Mouse (Mus musculus) G1E (cell line): ENCODE measurements at regions not wholly inside any gene's neighbourhood (a gene's known extent, or its start where the extent isn't known, plus 50 kb on each side); places are given as distances from the start of the nearest gene placed in this dataset.

ENCODE experiments used
- ATAC-seq: 2 replicates; pipeline ENCODE4 v1.8.0; 2016; ENCODE audit warnings: mild to moderate bottlenecking; ENCODE audit not compliant: insufficient number of reproducible peaks, poor library complexity, low FRiP score, severe bottlenecking; ENCODE audit errors: extremely low read depth
- DNase-seq: peaks from one replicate; pipeline ENCODE4 v3.0.0; 2012; ENCODE audit warnings: low spot score
- H3K27me3 ChIP-seq: 2 replicates; pipeline ENCODE4 v1.6.1; 2012; ENCODE audit warnings: mild to moderate bottlenecking, low read length, inconsistent platforms; ENCODE audit not compliant: insufficient read depth
- H3K36me3 ChIP-seq: replicated peaks from 2 replicates; pipeline ENCODE3; 2012; ENCODE audit warnings: mild to moderate bottlenecking, inconsistent platforms
- H3K4me1 ChIP-seq: 2 replicates; pipeline ENCODE4 v1.6.1; 2012; ENCODE audit warnings: low read depth, low read length, inconsistent platforms, mixed read lengths; ENCODE audit not compliant: insufficient read depth
- H3K4me3 ChIP-seq: 2 replicates; pipeline ENCODE4 v1.5.1; 2012; ENCODE audit warnings: low read depth, mild to moderate bottlenecking, inconsistent platforms, low read length, moderate library complexity, mixed read lengths
- H3K9me3 ChIP-seq: replicated peaks from 2 replicates; pipeline ENCODE4 v1.6.1; 2012; ENCODE audit warnings: inconsistent platforms
- CTCF ChIP-seq: IDR thresholded peaks from 2 replicates; pipeline ENCODE4 v1.5.1; 2012; ENCODE audit warnings: low read depth, low read length, inconsistent platforms, mixed read lengths
- GATA1 ChIP-seq: IDR thresholded peaks from 2 replicates; pipeline ENCODE4 v1.6.1; 2012; ENCODE audit warnings: borderline replicate concordance, low read length, inconsistent platforms, mixed read lengths
- GATA2 ChIP-seq: IDR thresholded peaks from 2 replicates; pipeline ENCODE4 v1.6.1; 2012; ENCODE audit warnings: low read depth, low read length, inconsistent platforms, borderline replicate concordance
- POLR2AphosphoS5 ChIP-seq: IDR thresholded peaks from 2 replicates; pipeline ENCODE4 v1.6.1; 2012; ENCODE audit warnings: low read depth, low read length, inconsistent platforms; ENCODE audit not compliant: insufficient replicate concordance
- TAL1 ChIP-seq: conservative IDR thresholded peaks from 2 replicates; pipeline ENCODE4 v1.6.1; 2012; ENCODE audit warnings: low read depth, low read length, inconsistent platforms, mixed read lengths

- no peak for ATAC-seq
- TF ChIP-seq GATA2 (no peak), CTCF (no peak), TAL1 (no peak), GATA1 (no peak), POLR2AphosphoS5 (no peak)
- Histone ChIP-seq H3K4me3 (no peak overlapping the region), H3K9me3 (peaks cover 15% of the 10 kb centered on the region), H3K4me1 (no peaks in the 10 kb centered on the region), H3K36me3 (no peaks in the 10 kb centered on the region), H3K27me3 (no peaks in the 10 kb centered on the region)
- DNase-seq: no peak
These were observed 145.3 kb upstream of the Fermt1 start for GRCm38 (mm10) chr2:133090976-133091375.

GRCm38 (mm10) chr2:133113642-133114041, 167.9 kb upstream of the Fermt1 start:
- Histone ChIP-seq H3K27me3 (no peaks in the 10 kb centered on the region), H3K9me3 (peaks cover 23% of the 10 kb centered on the region), H3K4me3 (no peak overlapping the region), H3K36me3 (no peaks in the 10 kb centered on the region), H3K4me1 (no peaks in the 10 kb centered on the region)
- no peak for DNase-seq
- no peak for TF ChIP-seq CTCF
- ATAC-seq: no peak

GRCm38 (mm10) chr2:133118651-133119050, 172.9 kb upstream of the Fermt1 start:
- Histone ChIP-seq H3K9me3 (peaks cover 25% of the 10 kb centered on the region), H3K4me1 (no peaks in the 10 kb centered on the region), H3K4me3 (no peak overlapping the region), H3K27me3 (no peaks in the 10 kb centered on the region), H3K36me3 (no peaks in the 10 kb centered on the region)
- no peak for ATAC-seq
- TF ChIP-seq GATA2 (no peak), GATA1 (no peak), CTCF (no peak), TAL1 (no peak), POLR2AphosphoS5 (no peak)
- no peak for DNase-seq

GRCm38 (mm10) chr2:133125212-133125801, 179.6 kb upstream of the Fermt1 start:
- Histone ChIP-seq H3K4me1 (no peaks in the 10 kb centered on the region), H3K9me3 (peaks cover 20% of the 10 kb centered on the region), H3K36me3 (no peaks in the 10 kb centered on the region), H3K4me3 (no peak overlapping the region), H3K27me3 (no peaks in the 10 kb centered on the region)
- TF ChIP-seq TAL1 (no peak), CTCF (no peak), GATA2 (no peak), GATA1 (no peak), POLR2AphosphoS5 (no peak)
- ATAC-seq (no peak), DNase-seq (no peak)

- DNase-seq: no peak
- Histone ChIP-seq H3K4me1 (no peaks in the 10 kb centered on the region), H3K4me3 (no peak overlapping the region), H3K27me3 (no peaks in the 10 kb centered on the region), H3K36me3 (no peaks in the 10 kb centered on the region), H3K9me3 (peaks cover 23% of the 10 kb centered on the region)
- TF ChIP-seq GATA1: no peak
- TF ChIP-seq CTCF: no peak
- no peak for TF ChIP-seq GATA2
- TF ChIP-seq POLR2AphosphoS5: no peak
- no peak for TF ChIP-seq TAL1
- ATAC-seq: no peak
These were observed 189.2 kb upstream of the Fermt1 start for GRCm38 (mm10) chr2:133134878-133135277.

GRCm38 (mm10) chr2:133138877-133139276, 193.2 kb upstream of the Fermt1 start:
- Histone ChIP-seq H3K9me3 (peaks cover 22% of the 10 kb centered on the region), H3K4me3 (no peak overlapping the region), H3K27me3 (no peaks in the 10 kb centered on the region), H3K4me1 (no peaks in the 10 kb centered on the region), H3K36me3 (no peaks in the 10 kb centered on the region)
- no peak for DNase-seq
- ATAC-seq: no peak
- TF ChIP-seq CTCF: no peak

- peaks cover 21% of the 10 kb centered on the region for H3K9me3 ChIP-seq
- ATAC-seq (no peak), DNase-seq (no peak)
- TF ChIP-seq GATA1 (no peak), CTCF (no peak), GATA2 (no peak)
- no peaks in the 10 kb centered on the region for H3K4me1 ChIP-seq
- H3K27me3 ChIP-seq: no peaks in the 10 kb centered on the region
- no peaks in the 10 kb centered on the region for H3K36me3 ChIP-seq
- no peak overlapping the region for H3K4me3 ChIP-seq
These were observed 195.8 kb upstream of the Fermt1 start for GRCm38 (mm10) chr2:133141341-133142035.
